Mouse (Mus musculus) megakaryocyte, embryonic 14.5 days (primary cell): ENCODE data around the gene Sft2d1. TPM values are rescaled to one million over a fixed set of nuclear protein-coding genes. Genes with fewer than 3 reads are reported as not detected.
A peak's percentile ranks its signal among the peaks of the same experiment; 100 is the strongest.

Experiments
- H3K27me3 ChIP-seq: replicated peaks from 2 replicates; pipeline ENCODE3; 2012; ENCODE audit warnings: inconsistent platforms
- H3K36me3 ChIP-seq: replicated peaks from 2 replicates; pipeline ENCODE3; 2012; ENCODE audit warnings: low read length, inconsistent platforms, mixed read lengths
- H3K4me1 ChIP-seq: 2 replicates; pipeline ENCODE4 v1.6.1; 2012; ENCODE audit warnings: inconsistent platforms
- H3K4me3 ChIP-seq: replicated peaks from 2 replicates; pipeline ENCODE3; 2012; ENCODE audit warnings: moderate library complexity, mild to moderate bottlenecking, inconsistent platforms
- H3K9me3 ChIP-seq: 2 replicates; pipeline ENCODE4 v1.6.1; 2012; ENCODE audit warnings: inconsistent platforms
- FLI1 ChIP-seq: IDR thresholded peaks from 2 replicates; pipeline ENCODE4 v1.6.1; 2012; ENCODE audit warnings: low read length, inconsistent platforms, mixed read lengths
- GATA1 ChIP-seq: IDR thresholded peaks from 3 replicates; pipeline ENCODE4 v1.6.1; 2012; ENCODE audit warnings: mixed read lengths, low read length, inconsistent platforms, borderline replicate concordance
- polyA plus RNA-seq: library from polyadenylated mRNA; stranded (reverse); fragments of >175 nt; gene quantifications from 2 replicates; pipeline ENCODE4 v1.2.3, GENCODE M21; 2012; ENCODE audit warnings: low replicate concordance; ENCODE audit not compliant: insufficient read depth

Gene Sft2d1
- polyA plus RNA-seq, 1 experiment, result 81.6 TPM

DNA sequence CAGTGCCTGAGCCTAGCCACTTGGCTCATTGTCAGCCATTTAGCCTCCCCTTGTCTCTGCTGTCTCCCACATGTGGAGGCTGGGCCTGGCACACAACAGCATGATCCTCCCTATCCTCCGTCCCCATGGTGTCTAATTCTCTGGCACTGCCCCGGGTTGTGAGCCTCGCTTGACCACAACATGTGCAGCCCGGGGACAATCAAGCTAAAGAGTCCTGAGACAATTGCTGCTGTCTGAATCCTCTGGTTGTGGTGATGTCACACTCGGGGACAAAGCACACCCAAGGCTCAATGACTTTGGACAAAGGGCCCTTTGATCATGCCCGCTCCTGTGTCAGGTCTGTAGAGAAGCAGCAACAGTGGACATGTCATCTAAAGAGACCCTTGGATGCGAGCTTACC, 40.2 kb downstream of the Sft2d1 start:
- Histone ChIP-seq H3K4me3 (no peak overlapping the region), H3K36me3 (no peaks in the 10 kb centered on the region), H3K4me1 (no peaks in the 10 kb centered on the region), H3K27me3 (peaks cover 48% of the 10 kb centered on the region), H3K9me3 (peaks cover 18% of the 10 kb centered on the region)
- no peak for TF ChIP-seq FLI1
- TF ChIP-seq GATA1, result no peak

DNA sequence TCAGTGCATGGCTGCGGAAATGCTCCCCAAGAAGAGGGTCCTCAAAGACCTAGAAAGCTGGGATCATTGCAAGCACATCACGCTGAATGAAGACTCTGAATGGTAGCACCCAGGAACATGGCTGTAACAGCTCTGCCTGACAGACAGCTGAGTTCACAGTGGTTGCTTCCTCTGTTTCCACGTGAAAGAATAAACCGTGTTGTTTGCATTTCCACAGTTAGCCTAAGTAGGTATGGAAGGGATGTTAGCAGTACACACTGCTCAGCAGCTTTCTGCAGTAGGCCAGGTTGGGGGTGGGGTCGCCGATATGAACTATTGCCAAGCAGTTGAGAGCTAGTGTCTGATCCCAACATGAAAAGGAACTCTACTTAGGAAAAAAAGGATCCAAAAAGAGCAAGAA, 44.8 kb downstream of the Sft2d1 start, which contains the start of gene T2:
TSS of gene T2 (plus strand) at position 301 of the 400 bp plus-strand sequence.
- Histone ChIP-seq H3K36me3 (no peaks in the 10 kb centered on the region), H3K4me1 (peaks cover 5% of the 10 kb centered on the region), H3K4me3 (no peak within 1 kb of the TSS), H3K27me3 (peaks cover 62% of the 10 kb centered on the region), H3K9me3 (peaks cover 18% of the 10 kb centered on the region)
- TF ChIP-seq FLI1, result no peak
- TF ChIP-seq GATA1, result no peak

DNA sequence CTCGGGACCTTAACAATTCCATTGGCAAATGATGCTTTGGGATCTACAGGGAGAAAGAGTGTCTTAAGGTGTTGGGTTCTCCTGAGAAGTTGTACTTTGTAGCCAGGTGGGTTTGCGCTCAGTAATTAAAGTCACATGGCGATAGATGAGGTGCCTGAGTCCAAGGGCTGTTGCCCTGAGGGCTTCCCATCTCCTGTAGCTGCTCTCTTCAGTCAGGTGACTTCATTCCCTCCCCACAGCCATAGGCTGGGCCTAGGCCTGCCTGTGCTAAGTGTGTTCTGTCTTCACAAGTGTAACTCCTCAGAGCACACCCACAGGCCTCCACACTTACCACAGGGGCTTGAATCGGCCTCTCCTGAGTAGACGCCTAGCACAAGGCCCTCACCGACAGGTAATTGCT, 46.6 kb downstream of the Sft2d1 start:
- peaks cover 18% of the 10 kb centered on the region for H3K9me3 ChIP-seq
- no peaks in the 10 kb centered on the region for H3K36me3 ChIP-seq
- H3K4me1 ChIP-seq, result peaks cover 11% of the 10 kb centered on the region
- TF ChIP-seq FLI1 (no peak), GATA1 (no peak)
- peaks cover 69% of the 10 kb centered on the region for H3K27me3 ChIP-seq
- no peak overlapping the region for H3K4me3 ChIP-seq

DNA sequence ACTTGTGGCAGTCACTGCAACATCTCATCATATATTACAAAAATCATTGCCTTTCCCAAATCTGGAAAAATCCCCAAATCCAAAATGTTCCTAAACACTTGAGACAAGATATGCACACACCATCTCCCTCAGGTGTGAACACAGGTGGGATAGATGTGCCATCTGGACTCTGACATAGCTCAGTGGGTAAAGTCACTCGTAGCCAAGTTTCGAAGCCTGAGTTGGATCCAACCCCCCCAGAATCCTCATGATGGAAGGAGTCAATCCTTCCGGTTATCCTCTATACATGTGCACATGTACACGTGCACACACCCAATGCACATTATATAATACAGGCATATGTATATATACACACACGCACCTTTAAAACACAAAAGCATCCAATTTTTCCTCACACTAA, 50.0 kb downstream of the Sft2d1 start:
- H3K4me3 ChIP-seq, result no peak overlapping the region
- H3K27me3 ChIP-seq, result peaks cover 78% of the 10 kb centered on the region
- TF ChIP-seq FLI1 (no peak), GATA1 (no peak)
- peaks cover 18% of the 10 kb centered on the region for H3K4me1 ChIP-seq
- no peaks in the 10 kb centered on the region for H3K36me3 ChIP-seq
- no peaks in the 10 kb centered on the region for H3K9me3 ChIP-seq

DNA sequence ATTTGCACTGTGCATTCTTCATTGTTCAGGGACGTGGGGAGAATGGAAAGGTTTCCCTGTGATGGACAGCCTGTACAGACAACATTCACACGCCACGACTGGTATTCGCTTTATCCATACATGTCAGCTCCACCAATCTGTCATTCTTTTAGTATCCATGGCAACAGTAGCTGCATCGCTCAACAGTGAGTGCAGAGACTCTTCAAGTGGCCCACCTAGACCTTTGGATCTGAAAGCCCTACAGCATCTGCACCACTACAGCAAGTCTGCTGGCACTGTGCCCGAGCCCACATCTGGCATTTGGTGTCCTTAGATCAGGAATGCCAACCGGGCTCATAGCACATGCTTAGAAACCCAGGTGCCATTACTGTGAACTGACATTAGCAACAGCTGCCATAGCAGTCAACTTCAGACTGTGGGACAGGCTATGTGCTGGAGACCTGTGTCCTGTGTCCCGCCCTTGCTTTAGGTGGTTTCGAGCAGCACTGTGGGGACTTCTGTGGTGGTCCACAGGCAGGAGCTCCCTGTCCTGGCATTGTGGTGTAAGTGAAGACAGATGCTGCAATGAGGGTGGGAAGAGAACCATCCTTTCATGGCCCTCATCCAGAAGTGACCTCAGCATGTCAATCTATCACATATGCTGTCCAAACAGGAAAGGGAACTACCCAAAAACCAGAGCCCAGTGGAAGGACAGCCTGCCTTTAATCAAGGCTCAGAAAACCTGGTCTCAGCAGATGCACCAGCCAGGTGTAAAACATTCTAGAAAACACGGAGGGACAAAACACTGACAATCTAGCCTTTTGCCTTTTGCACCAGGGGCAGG, 50.6 kb downstream of the Sft2d1 start:
- H3K4me3 ChIP-seq, result no peak overlapping the region
- H3K36me3 ChIP-seq, result no peaks in the 10 kb centered on the region
- peaks cover 78% of the 10 kb centered on the region for H3K27me3 ChIP-seq
- TF ChIP-seq GATA1 (no peak), FLI1 (no peak)
- peaks cover 23% of the 10 kb centered on the region for H3K4me1 ChIP-seq
- H3K9me3 ChIP-seq, result no peaks in the 10 kb centered on the region

DNA sequence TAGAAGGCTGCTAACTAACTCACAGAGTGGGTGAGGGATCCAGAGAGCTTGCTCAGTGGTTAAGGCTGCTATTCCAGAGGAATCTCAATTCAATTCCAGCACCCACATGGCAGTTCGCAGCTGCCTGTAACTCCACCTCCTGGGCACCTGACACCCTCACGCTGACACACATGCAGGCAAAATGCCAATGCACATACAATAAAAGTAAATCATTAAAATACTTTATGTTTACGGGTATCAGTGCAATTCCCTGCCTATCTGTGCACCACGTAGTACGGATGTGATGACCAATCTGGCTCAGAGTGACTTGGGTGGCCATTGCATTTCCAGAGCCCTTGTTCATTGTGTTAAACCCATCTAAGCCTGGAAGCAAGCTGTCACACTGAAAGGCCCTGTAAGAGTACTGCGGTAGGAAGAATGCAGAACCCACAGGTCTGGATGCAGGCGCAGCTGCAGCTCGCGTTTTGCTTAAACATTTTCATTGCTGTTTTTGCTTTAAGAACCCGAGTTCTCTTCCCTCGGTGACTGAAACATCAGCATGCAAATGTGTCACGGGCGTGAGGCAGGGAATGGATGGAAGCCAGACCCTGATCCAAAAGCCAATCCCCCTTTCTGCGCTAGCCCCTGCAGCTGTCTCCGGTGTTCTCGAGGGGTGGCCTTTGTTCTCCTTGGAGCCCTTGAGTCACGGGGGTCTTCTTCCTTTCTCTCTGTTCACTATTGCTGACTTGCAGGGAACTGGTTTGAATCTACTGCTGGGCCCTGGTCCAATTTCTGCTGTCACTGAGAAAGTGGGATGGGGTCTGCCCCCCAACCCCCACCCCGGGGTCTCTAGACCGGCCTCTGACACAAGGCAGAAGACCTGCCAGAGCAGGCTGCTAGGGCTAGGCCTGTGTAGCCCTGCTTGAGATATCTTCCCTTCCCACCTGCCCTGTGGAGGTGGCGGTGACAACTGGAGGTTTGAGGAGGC, 56.9 kb downstream of the Sft2d1 start:
- no peak overlapping the region for H3K4me3 ChIP-seq
- TF ChIP-seq GATA1, result no peak
- TF ChIP-seq FLI1, result no peak
- H3K27me3 ChIP-seq, result peaks cover 41% of the 10 kb centered on the region
- H3K4me1 ChIP-seq, result peaks cover 42% of the 10 kb centered on the region
- H3K36me3 ChIP-seq, result no peaks in the 10 kb centered on the region
- H3K9me3 ChIP-seq, result no peaks in the 10 kb centered on the region

DNA sequence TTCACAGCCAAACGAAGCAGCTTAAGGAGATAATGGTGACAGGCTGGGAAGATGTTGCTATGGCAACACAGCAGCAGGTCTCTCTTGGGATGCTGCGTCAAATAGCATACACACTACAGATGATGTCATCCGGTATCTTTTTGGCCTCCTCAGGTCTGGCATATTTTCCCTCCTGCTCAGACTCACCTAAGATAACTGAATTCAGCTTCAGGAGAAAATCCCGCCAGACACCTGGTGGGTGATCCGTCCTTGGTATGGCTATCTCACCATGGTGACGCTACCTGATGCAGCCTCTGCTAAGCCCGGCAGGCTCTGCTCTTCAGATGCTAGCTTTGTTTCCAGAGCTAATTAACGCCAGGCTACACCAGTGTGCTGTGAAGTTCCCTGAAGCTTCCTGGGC, 57.7 kb downstream of the Sft2d1 start:
- Histone ChIP-seq H3K36me3 (no peaks in the 10 kb centered on the region), H3K27me3 (peaks cover 35% of the 10 kb centered on the region), H3K9me3 (no peaks in the 10 kb centered on the region), H3K4me1 (peaks cover 48% of the 10 kb centered on the region), H3K4me3 (no peak overlapping the region)
- TF ChIP-seq FLI1, result no peak
- TF ChIP-seq GATA1, result no peak

DNA sequence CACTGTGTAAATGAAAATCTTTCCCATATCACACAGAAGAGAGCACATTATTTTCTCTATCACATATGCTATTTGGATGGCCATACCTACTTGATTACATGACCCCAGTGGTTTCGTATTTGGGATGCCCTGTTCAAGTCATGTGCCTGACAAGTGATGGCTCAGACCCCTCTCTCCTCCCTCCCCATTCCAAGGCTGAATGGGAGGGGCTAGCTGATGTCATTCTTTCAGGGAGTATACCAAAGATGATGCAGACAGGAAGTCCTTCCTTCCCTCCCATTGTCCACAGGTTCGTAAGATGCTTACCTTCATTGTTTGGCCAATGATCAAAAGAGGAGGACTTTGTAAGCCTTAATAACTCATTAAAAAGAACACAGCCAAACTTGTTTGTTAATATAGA, 58.3 kb downstream of the Sft2d1 start:
- Histone ChIP-seq H3K4me1 (peaks cover 48% of the 10 kb centered on the region), H3K36me3 (no peaks in the 10 kb centered on the region), H3K27me3 (peaks cover 30% of the 10 kb centered on the region), H3K4me3 (no peak overlapping the region), H3K9me3 (no peaks in the 10 kb centered on the region)
- TF ChIP-seq FLI1 (no peak), GATA1 (no peak)

DNA sequence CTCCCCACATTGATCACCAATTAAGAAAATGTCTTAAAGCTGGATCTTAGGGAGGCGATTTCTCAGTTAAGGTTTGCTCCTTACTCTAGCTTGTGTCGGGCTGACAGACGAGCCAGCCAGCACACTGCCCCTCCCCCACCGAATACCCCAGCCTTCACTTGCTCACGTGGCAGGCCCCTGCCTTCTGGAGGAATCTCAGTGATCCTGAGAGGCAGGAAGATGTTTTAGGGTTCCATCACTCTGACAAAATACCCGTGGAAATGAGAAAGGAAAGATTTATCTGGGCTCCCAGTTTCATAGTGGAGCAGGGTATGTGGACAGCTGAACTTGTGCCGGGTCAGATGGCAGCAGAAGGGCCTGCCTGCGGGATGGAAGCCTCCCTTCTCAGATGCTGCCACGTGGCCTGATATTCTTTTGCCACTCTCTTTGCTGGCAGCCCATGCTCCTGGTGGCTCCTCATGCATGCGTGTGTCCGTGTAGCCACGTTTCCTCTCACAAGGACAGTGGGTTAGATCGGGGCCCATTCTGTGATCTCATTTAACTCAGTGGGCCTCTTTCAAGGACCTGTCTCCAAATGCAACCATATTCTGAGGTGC, 59.8 kb downstream of the Sft2d1 start:
- Histone ChIP-seq H3K36me3 (no peaks in the 10 kb centered on the region), H3K4me1 (peaks cover 42% of the 10 kb centered on the region), H3K9me3 (no peaks in the 10 kb centered on the region), H3K4me3 (peak overlapping the region; percentile 20), H3K27me3 (peaks cover 19% of the 10 kb centered on the region)
- TF ChIP-seq GATA1, result no peak
- no peak for TF ChIP-seq FLI1

DNA sequence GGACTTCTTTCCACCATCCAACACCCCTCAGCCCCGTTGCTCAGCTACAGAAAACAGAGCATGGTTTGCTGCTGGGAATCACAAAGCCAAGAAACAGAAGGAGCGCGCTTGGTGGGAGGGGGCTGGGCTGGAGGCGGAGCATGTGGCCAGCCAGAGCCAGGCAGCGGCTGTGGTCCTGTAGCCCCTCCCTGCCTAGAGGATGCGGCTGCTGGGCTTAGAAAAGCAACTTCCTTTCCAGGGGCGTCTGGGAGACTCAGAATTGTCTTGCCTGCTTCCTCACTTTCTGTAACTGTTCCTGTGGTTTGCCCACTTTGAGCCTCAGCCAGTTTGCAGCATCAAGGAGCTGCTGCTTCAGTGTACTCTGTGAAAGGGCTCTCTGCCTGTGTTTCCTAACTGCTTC, 60.9 kb downstream of the Sft2d1 start:
- H3K4me1 ChIP-seq, result peaks cover 36% of the 10 kb centered on the region

More for the DNA sequence above, 60.9 kb downstream of the Sft2d1 start:
- H3K9me3 ChIP-seq, result no peaks in the 10 kb centered on the region
- H3K27me3 ChIP-seq, result peaks cover 10% of the 10 kb centered on the region
- peak overlapping the region; percentile 91 for H3K4me3 ChIP-seq
- no peaks in the 10 kb centered on the region for H3K36me3 ChIP-seq
- TF ChIP-seq GATA1 (no peak), FLI1 (no peak)
